Mouse (Mus musculus) brain, adult 2 months (tissue): ENCODE data around the gene Ttll4.

Experiments
- DNase-seq: peaks from one replicate; pipeline ENCODE4 v3.0.0; 2011; ENCODE audit warnings: low read depth, low spot score

The Ttll4 gene

GRCm38 (mm10) chr1:74661448-74662195 lies at the start of gene Ttll4:
Ttll4 (plus strand) TSS chr1:74661745.
- DNase-seq: peak; percentile 99

- DNase-seq: no peak
Observed at GRCm38 (mm10) chr1:74624183-74624582, 37.4 kb upstream of the Ttll4 start.

GRCm38 (mm10) chr1:74626076-74626475 lies 35.5 kb upstream of the Ttll4 start:
- no peak for DNase-seq

- no peak for DNase-seq
Observed at GRCm38 (mm10) chr1:74628001-74628400, 33.5 kb upstream of the Ttll4 start.

- DNase-seq: no peak
Observed at GRCm38 (mm10) chr1:74632734-74633133, 28.8 kb upstream of the Ttll4 start.

- DNase-seq: no peak
Observed at GRCm38 (mm10) chr1:74643524-74643923, 18.0 kb upstream of the Ttll4 start.

- DNase-seq: peak; percentile 37
Observed at GRCm38 (mm10) chr1:74643926-74644325, 17.6 kb upstream of the Ttll4 start.

- no peak for DNase-seq
Observed at GRCm38 (mm10) chr1:74662253-74662865, 814 bp downstream of the Ttll4 start.

- DNase-seq: no peak
Observed at GRCm38 (mm10) chr1:74665153-74665552, 3.6 kb downstream of the Ttll4 start.

- DNase-seq: no peak
Observed at GRCm38 (mm10) chr1:74668371-74668770, 6.8 kb downstream of the Ttll4 start.

GRCm38 (mm10) chr1:74672731-74673130 lies 11.2 kb downstream of the Ttll4 start:
- peak; percentile 39 for DNase-seq

- DNase-seq: no peak
Observed at GRCm38 (mm10) chr1:74676863-74677262, 15.3 kb downstream of the Ttll4 start.

GRCm38 (mm10) chr1:74677843-74678242 lies 16.3 kb downstream of the Ttll4 start:
- no peak for DNase-seq

- no peak for DNase-seq
Observed at GRCm38 (mm10) chr1:74687131-74687530, 25.6 kb downstream of the Ttll4 start.

- DNase-seq: peak; percentile 24
Observed at GRCm38 (mm10) chr1:74693891-74694583, 32.5 kb downstream of the Ttll4 start.

- DNase-seq: no peak
Observed at GRCm38 (mm10) chr1:74695836-74696235, 34.3 kb downstream of the Ttll4 start.

GRCm38 (mm10) chr1:74697416-74697815 lies 35.9 kb downstream of the Ttll4 start:
- DNase-seq: peak; percentile 14

- DNase-seq: no peak
Observed at GRCm38 (mm10) chr1:74698353-74698752, 36.8 kb downstream of the Ttll4 start.

- DNase-seq: no peak
Observed at GRCm38 (mm10) chr1:74698791-74699190, 37.2 kb downstream of the Ttll4 start.

- no peak for DNase-seq
Observed at GRCm38 (mm10) chr1:74702142-74702553, 40.6 kb downstream of the Ttll4 start.

GRCm38 (mm10) chr1:74704156-74704555 lies 42.6 kb downstream of the Ttll4 start:
- DNase-seq: peak; percentile 83

GRCm38 (mm10) chr1:74705016-74705415 lies 43.5 kb downstream of the Ttll4 start:
- DNase-seq: no peak

- no peak for DNase-seq
Observed at GRCm38 (mm10) chr1:74709566-74709965, 48.0 kb downstream of the Ttll4 start.
